Mouse (Mus musculus): ENCODE measurements around the gene Poglut1. TPM values are rescaled to one million over a fixed set of nuclear protein-coding genes. Genes with fewer than 3 reads are reported as not detected.

Gene Poglut1
- total RNA-seq, 2 experiments from 2014 or later, result 20.4 to 25.6 TPM

Other genes starting within 250 kb of the Poglut1 start
- under 1 TPM; 0.42 to 0.51 TPM for gene Maats1, start 208.1 kb downstream of the Poglut1 start, total RNA-seq (2021)
- gene Cox17, start 203.3 kb downstream of the Poglut1 start, total RNA-seq (2021), result 100 to 1,000 TPM; 385 to 411 TPM
- not detected for gene Gm21987, start 203.2 kb downstream of the Poglut1 start, total RNA-seq (2021)
- 1 to 10 TPM; 4.6 to 8.5 TPM for gene Popdc2, start 188.0 kb downstream of the Poglut1 start, total RNA-seq (2021)
- gene Pla1a, start 117.1 kb downstream of the Poglut1 start, total RNA-seq (2021), result 10 to 100 TPM; 19.9 to 29.6 TPM
- gene Adprh, start 97.6 kb downstream of the Poglut1 start, total RNA-seq (2021), result 10 to 100 TPM; 37.0 to 40.0 TPM
- gene Cd80, start 94.7 kb downstream of the Poglut1 start, total RNA-seq (2021), result under 1 TPM; 0.73 to 0.96 TPM
- 10 to 100 TPM; 43.5 to 52.7 TPM for gene Timmdc1, start 27.6 kb downstream of the Poglut1 start, total RNA-seq (2021)
- gene Tmem39a, start 8.4 kb upstream of the Poglut1 start, total RNA-seq (2021), result 10 to 100 TPM; 57.2 to 60.1 TPM
- 10 to 100 TPM; 31.6 to 36.3 TPM for gene Arhgap31, start 163.0 kb upstream of the Poglut1 start, total RNA-seq (2021)
- gene B4galt4, start 192.0 kb upstream of the Poglut1 start, total RNA-seq (2021), result 10 to 100 TPM; 11.9 to 12.0 TPM

All from adrenal gland, postnatal 10 days (tissue).